Mouse (Mus musculus): ENCODE data around the gene Catsperg1. TPM values are rescaled to one million over a fixed set of nuclear protein-coding genes. Genes with fewer than 3 reads are reported as not detected.
"Not testable (repeated sequence)": the region's sequence is repeated elsewhere in the genome, so short reads cannot be mapped to it uniquely, and the experiment has no call there.

Catsperg1 gene
- total RNA-seq, 4 experiments from 2014 or later, result 1.1 to 1.7 (median 1.4) TPM

DNA sequence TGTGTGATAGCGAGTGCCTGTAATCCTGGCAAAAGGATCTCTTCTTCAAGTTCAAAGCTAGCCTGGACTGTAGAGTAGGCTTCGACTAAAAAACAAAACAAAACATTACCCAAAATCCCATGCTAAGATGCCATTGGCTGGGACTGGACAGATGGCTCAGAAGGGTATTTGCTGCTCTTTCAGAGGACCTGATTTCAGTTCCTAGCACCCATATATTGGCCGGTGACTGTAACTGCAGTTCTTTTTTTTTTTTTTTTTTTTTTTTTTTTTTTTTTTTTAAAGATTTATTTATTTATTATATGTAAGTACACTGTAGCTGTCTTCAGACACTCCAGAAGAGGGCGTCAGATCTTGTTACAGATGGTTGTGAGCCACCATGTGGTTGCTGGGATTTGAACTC is 74.6 kb downstream of the Catsperg1 start:
- DNase-seq (ENCODE audit: low spot score in 2 of 2), result not testable (repeated sequence)

DNA sequence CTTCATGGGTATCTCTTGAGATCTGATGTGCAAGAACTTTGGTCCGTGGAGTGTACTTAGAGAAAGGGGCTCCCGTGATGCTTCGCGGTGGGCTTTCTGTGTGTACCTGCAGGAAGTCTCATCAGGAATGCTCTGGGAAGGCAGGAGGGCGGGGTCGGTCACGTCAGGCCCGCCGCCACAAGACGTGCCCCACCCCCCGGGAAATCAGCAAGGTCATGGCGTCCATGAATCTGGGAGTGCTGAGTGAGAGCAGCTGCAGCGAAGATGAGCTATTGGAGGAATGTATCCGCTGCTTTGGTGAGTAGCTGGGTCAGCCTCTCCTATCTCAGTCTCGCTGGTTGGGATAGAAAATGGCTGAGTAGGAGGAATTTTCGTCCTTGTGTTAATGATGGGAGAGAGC is 76.4 kb downstream of the Catsperg1 start:
- DNase-seq (ENCODE audit: low spot score in 2 of 2), result no peak

DNA sequence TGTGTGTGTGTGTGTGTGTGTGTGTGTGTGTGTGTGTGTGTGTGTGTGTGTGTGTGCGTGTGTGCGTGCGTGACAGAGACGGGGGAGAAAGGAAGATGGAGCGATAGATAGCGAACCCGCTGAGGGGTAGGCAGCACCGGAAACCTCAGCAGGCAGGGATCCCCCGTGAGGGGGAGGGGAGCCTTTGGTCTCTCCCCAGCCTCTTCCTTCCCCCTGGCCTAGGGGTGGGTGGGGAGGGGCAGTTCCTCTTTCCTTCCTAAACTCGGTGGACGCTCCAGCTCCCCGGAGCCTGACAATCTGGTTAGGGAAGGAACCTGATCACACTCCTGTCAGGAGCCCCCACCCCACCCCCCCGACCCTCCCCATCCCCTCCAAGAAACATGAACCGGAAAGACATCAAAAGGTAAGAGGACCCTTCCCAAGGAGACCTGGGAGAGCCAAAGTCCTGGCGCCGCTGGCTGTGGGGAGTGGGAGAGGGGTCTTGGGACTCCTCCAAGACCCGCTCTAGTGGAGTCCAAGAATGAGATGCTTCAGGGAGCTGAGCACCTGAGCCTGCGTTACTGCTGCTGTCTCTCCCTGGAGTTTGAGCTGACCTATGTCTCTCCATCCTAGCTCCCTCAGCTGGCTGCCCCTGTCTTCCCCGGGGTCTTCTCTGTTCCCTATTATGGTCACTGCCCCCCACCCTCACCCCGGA is 79.0 kb downstream of the Catsperg1 start, which contains the start of gene Rasgrp4:
Gene Rasgrp4, plus strand, starts transcription at position 159 of the 694 bp plus-strand sequence.
- no peak for DNase-seq (ENCODE audit: low spot score in 2 of 2)

DNA sequence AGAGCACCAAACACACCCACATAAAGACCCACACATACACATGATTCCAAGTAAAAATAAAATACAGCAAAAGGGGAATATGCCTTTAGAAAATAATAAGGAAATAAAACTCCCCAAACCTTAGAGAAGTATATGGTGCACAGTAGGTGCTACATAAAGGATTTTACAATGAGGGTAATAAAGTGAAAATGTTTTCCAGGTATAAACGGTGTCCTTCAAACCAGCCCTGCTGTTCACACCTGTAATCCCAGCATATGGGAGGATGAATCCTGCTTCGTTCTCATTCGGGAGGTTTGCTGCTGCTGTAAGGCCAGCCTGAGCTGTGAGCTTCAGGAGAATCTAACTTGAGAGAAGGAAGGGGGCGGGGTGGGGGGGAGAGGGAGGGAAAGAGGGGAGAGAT is 79.6 kb downstream of the Catsperg1 start:
- DNase-seq (ENCODE audit: low spot score in 2 of 2), result no peak

Other genes starting within 250 kb of the Catsperg1 start
- gene Eif3k, start 232.2 kb downstream of the Catsperg1 start, total RNA-seq (2022), result 100 to 1,000 TPM; 197 to 208 (median 204) TPM
- gene Map4k1, start 232.0 kb downstream of the Catsperg1 start, total RNA-seq (2022), result 1 to 10 TPM in 3 of 4 experiments, under 1 TPM in 1; 0.99 to 3.7 (median 2.1) TPM
- 10 to 100 TPM in 1 of 4 experiments, 1 to 10 TPM in 3; 7.0 to 10.5 (median 9.2) TPM for gene Ryr1, start 88.9 kb downstream of the Catsperg1 start, total RNA-seq (2022)
- 1 to 10 TPM in 2 of 4 experiments, under 1 TPM in 2; 0.68 to 1.3 (median 1.1) TPM for gene Rasgrp4, start 79.2 kb downstream of the Catsperg1 start, total RNA-seq (2022)
- 10 to 100 TPM; 34.8 to 36.2 (median 35.5) TPM for gene Fam98c, start 57.8 kb downstream of the Catsperg1 start, total RNA-seq (2022)
- 1 to 10 TPM in 1 of 4 experiments, under 1 TPM in 3; 0.54 to 1.7 (median 0.67) TPM for gene Ggn, start 43.8 kb downstream of the Catsperg1 start, total RNA-seq (2022)
- 10 to 100 TPM; 30.7 to 39.6 (median 38.9) TPM for gene Spred3, start 43.6 kb downstream of the Catsperg1 start, total RNA-seq (2022)
- gene Psmd8, start 33.3 kb downstream of the Catsperg1 start, total RNA-seq (2022), result 100 to 1,000 TPM; 118 to 137 (median 127) TPM
- gene Kcnk6, start 18.5 kb upstream of the Catsperg1 start, total RNA-seq (2022), result 1 to 10 TPM; 2.6 to 5.0 (median 3.8) TPM
- gene Yif1b, start 24.3 kb upstream of the Catsperg1 start, total RNA-seq (2022), result 10 to 100 TPM; 50.5 to 55.8 (median 53.6) TPM
- not detected for gene 2200002D01Rik, start 34.4 kb upstream of the Catsperg1 start, total RNA-seq (2022)
- 10 to 100 TPM; 27.9 to 38.2 (median 33.0) TPM for gene Spint2, start 67.9 kb upstream of the Catsperg1 start, total RNA-seq (2022)
- gene Ppp1r14a, start 75.3 kb upstream of the Catsperg1 start, total RNA-seq (2022), result 10 to 100 TPM; 35.3 to 41.0 (median 39.8) TPM
- gene Dpf1, start 89.9 kb upstream of the Catsperg1 start, total RNA-seq (2022), result 100 to 1,000 TPM in 2 of 4 experiments, 10 to 100 TPM in 2; 87.4 to 112 (median 99.7) TPM